Mouse (Mus musculus): ENCODE measurements around the gene Rnaseh2a. TPM values are rescaled to one million over a fixed set of nuclear protein-coding genes. Genes with fewer than 3 reads are reported as not detected.

Gene Rnaseh2a
- total and polyA plus RNA-seq, 2 experiments = 17.1 to 28.3 TPM

DNA sequence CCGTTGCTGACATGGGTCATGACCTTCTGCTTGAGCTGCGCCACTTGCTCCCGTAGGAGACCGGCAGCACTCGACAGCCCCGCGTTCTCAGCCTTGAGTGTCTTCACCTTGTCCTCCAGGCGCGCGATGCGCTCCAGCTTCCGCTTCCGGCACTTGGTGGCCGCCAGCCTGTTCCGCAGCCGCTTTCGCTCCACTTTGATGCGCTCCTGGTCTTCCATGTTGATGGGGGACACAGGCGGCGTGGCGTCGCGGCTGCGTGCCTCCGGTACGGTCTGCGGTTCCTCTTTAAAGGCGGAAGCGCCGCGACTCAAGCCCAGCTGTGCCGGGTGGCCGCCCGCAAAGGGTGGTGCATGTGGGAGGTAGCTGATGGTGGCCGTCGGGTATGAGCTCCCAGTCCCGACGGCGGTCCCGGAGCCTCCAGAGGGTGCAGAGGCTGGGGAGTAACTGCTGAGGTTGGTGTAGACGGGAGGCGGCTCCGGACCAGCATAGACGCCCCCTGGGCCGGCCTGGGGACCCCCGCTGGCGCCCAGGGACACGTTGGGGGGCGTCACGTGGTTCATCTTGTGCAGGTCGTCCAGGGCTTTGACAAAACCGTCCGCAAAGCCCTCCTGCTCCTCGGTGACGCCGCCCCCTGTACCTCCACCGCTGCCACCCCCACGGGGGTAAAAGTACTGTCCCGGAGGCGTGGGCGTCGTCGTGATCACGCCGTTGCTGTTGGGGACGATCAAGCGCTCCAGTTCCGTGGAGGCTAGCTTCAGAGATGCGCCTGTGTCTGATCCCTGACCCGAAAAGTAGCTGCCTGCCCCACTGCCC is 8.1 kb upstream of the Rnaseh2a start:
- Histone ChIP-seq H3K36me3 (ENCODE audit: control insufficient read depth, insufficient read depth, low read length) (no peaks in the 10 kb centered on the region), H3K4me1 (ENCODE audit: control insufficient read depth, insufficient read depth, low read length) (peaks cover 26% of the 10 kb centered on the region), H3K27me3 (ENCODE audit: control insufficient read depth, insufficient read depth, low read length) (no peaks in the 10 kb centered on the region), H3K9ac (ENCODE audit: low read depth, low read length) (peak overlapping the region; percentile 92), H3K27ac (replicated peaks; ENCODE audit: insufficient read depth, low read depth, low read length) (peak overlapping the region; percentile 83), H3K79me2 (ENCODE audit: control insufficient read depth, insufficient read depth, low read length) (peaks cover 10% of the 10 kb centered on the region; the same call in 1 of the 2 replicates), H3K4me3 (ENCODE audit: insufficient read depth, low read depth, low read length) (peak overlapping the region; percentile 93)
- no peak for TF ChIP-seq POLR2A (IDR thresholded peaks at IDR 0.05; ENCODE audit: extremely low read depth, insufficient read depth, low read length)
- WGBS = under 1% methylated on average over 69 of the region's 70 CpGs
- DNase-seq (ENCODE audit: extremely low read depth, low read depth, low spot score) = peak; percentile 71

DNA sequence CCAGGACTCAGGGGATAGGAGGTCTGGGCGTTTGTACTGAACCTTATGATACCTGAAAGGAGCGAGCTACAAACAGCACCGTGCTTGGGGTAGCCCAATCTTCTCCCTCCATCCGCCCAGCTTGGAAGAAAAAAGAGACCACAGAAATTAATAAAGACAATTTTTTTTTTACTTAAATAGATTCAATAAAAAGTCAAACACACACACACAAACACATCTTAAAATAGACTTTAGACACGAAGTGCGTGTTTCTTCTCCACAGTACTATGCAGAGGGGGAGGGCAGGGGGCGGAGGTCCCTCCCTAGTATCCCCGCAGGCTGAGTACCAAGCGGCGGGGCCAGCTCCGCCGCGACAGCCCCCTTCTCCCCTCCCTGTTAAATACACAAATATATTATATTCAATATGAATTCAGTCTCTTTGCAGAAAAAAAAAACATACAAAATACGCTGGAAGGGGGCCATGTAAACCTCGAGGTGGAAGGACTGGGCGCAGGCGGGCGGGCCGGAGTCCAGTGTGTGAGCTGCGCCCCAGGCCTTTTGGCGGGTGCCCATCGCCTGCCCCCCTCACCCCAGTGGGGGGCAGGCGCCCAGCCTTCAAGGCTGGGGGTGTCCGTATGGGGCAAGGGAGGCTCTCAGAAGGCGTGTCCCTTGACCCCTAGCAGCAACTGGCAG is 7.3 kb upstream of the Rnaseh2a start:
- DNase-seq (ENCODE audit: extremely low read depth, low read depth, low spot score) = no peak
- H3K4me3 ChIP-seq (ENCODE audit: insufficient read depth, low read depth, low read length) = peak overlapping the region; percentile 93
- H3K79me2 ChIP-seq (ENCODE audit: control insufficient read depth, insufficient read depth, low read length) = peaks cover 10% of the 10 kb centered on the region; the same call in 1 of the 2 replicates
- WGBS = under 1% methylated on average over 25 of the region's 25 CpGs
- H3K36me3 ChIP-seq (ENCODE audit: control insufficient read depth, insufficient read depth, low read length) = no peaks in the 10 kb centered on the region; the same call in 1 of the 2 replicates
- no peaks in the 10 kb centered on the region for H3K27me3 ChIP-seq (ENCODE audit: control insufficient read depth, insufficient read depth, low read length)
- 0 out of 2 replicates have a peak, but pooled peaks have one; percentile 12 for TF ChIP-seq POLR2A (IDR thresholded peaks at IDR 0.05; ENCODE audit: extremely low read depth, insufficient read depth, low read length)
- no peak for TF ChIP-seq CTCF (IDR thresholded peaks at IDR 0.05; ENCODE audit: low read depth, low read length)
- peak overlapping the region; percentile 83 for H3K27ac ChIP-seq (replicated peaks; ENCODE audit: insufficient read depth, low read depth, low read length)
- H3K4me1 ChIP-seq (ENCODE audit: control insufficient read depth, insufficient read depth, low read length) = peaks cover 26% of the 10 kb centered on the region
- H3K9ac ChIP-seq (ENCODE audit: low read depth, low read length) = peak overlapping the region; percentile 92

GRCm38 (mm10) chr8:84976031-84976762 is 6.6 kb upstream of the Rnaseh2a start:
- no peaks in the 10 kb centered on the region for H3K27me3 ChIP-seq (ENCODE audit: control insufficient read depth, insufficient read depth, low read length)
- H3K79me2 ChIP-seq (ENCODE audit: control insufficient read depth, insufficient read depth, low read length) = peaks cover 10% of the 10 kb centered on the region; the same call in 1 of the 2 replicates
- peak overlapping the region; percentile 84 for H3K27ac ChIP-seq (replicated peaks; ENCODE audit: insufficient read depth, low read depth, low read length)
- peak; percentile 86 for DNase-seq (ENCODE audit: extremely low read depth, low read depth, low spot score)
- no peak for TF ChIP-seq CTCF (IDR thresholded peaks at IDR 0.05; ENCODE audit: low read depth, low read length)
- peak; percentile 59; the same call in 1 of the 2 replicates for TF ChIP-seq POLR2A (IDR thresholded peaks at IDR 0.05; ENCODE audit: extremely low read depth, insufficient read depth, low read length)
- WGBS = under 1% methylated on average over 61 of the region's 61 CpGs
- H3K9ac ChIP-seq (ENCODE audit: low read depth, low read length) = peak overlapping the region; percentile 92
- peaks cover 24% of the 10 kb centered on the region for H3K4me1 ChIP-seq (ENCODE audit: control insufficient read depth, insufficient read depth, low read length)
- peak overlapping the region; percentile 93 for H3K4me3 ChIP-seq (ENCODE audit: insufficient read depth, low read depth, low read length)
- H3K36me3 ChIP-seq (ENCODE audit: control insufficient read depth, insufficient read depth, low read length) = peaks cover 3% of the 10 kb centered on the region

- no peak overlapping the region; the same call in 1 of the 2 replicates for H3K4me3 ChIP-seq (ENCODE audit: insufficient read depth, low read depth, low read length)
- peaks cover 3% of the 10 kb centered on the region for H3K36me3 ChIP-seq (ENCODE audit: control insufficient read depth, insufficient read depth, low read length)
- H3K4me1 ChIP-seq (ENCODE audit: control insufficient read depth, insufficient read depth, low read length) = peaks cover 18% of the 10 kb centered on the region
- DNase-seq (ENCODE audit: extremely low read depth, low read depth, low spot score) = peak; percentile 39
- 26% methylated on average over 7 of the region's 7 CpGs for WGBS
- H3K27ac ChIP-seq (replicated peaks; ENCODE audit: insufficient read depth, low read depth, low read length) = peak overlapping the region; percentile 84
- no peaks in the 10 kb centered on the region for H3K27me3 ChIP-seq (ENCODE audit: control insufficient read depth, insufficient read depth, low read length)
- peak overlapping the region; percentile 68 for H3K9ac ChIP-seq (ENCODE audit: low read depth, low read length)
- TF ChIP-seq CTCF (IDR thresholded peaks at IDR 0.05; ENCODE audit: low read depth, low read length) (peak; percentile 78), POLR2A (IDR thresholded peaks at IDR 0.05; ENCODE audit: extremely low read depth, insufficient read depth, low read length) (no peak)
- peaks cover 10% of the 10 kb centered on the region; the same call in 1 of the 2 replicates for H3K79me2 ChIP-seq (ENCODE audit: control insufficient read depth, insufficient read depth, low read length)
Measured at GRCm38 (mm10) chr8:84975434-84975833, 5.9 kb upstream of the Rnaseh2a start.

GRCm38 (mm10) chr8:84974543-84975142 is 5.1 kb upstream of the Rnaseh2a start:
- H3K4me1 ChIP-seq (ENCODE audit: control insufficient read depth, insufficient read depth, low read length) = peaks cover 22% of the 10 kb centered on the region
- DNase-seq (ENCODE audit: extremely low read depth, low read depth, low spot score) = no peak
- WGBS = 39% methylated on average over 8 of the region's 8 CpGs
- peaks cover 3% of the 10 kb centered on the region for H3K36me3 ChIP-seq (ENCODE audit: control insufficient read depth, insufficient read depth, low read length)
- no peaks in the 10 kb centered on the region for H3K27me3 ChIP-seq (ENCODE audit: control insufficient read depth, insufficient read depth, low read length)
- TF ChIP-seq POLR2A (IDR thresholded peaks at IDR 0.05; ENCODE audit: extremely low read depth, insufficient read depth, low read length) (no peak), CTCF (IDR thresholded peaks at IDR 0.05; ENCODE audit: low read depth, low read length) (no peak)
- H3K27ac ChIP-seq (replicated peaks; ENCODE audit: insufficient read depth, low read depth, low read length) = peak overlapping the region; percentile 61
- no peak overlapping the region for H3K4me3 ChIP-seq (ENCODE audit: insufficient read depth, low read depth, low read length)
- H3K9ac ChIP-seq (ENCODE audit: low read depth, low read length) = no peak overlapping the region
- H3K79me2 ChIP-seq (ENCODE audit: control insufficient read depth, insufficient read depth, low read length) = peaks cover 10% of the 10 kb centered on the region; the same call in 1 of the 2 replicates
